In the genomic region with DNA sequence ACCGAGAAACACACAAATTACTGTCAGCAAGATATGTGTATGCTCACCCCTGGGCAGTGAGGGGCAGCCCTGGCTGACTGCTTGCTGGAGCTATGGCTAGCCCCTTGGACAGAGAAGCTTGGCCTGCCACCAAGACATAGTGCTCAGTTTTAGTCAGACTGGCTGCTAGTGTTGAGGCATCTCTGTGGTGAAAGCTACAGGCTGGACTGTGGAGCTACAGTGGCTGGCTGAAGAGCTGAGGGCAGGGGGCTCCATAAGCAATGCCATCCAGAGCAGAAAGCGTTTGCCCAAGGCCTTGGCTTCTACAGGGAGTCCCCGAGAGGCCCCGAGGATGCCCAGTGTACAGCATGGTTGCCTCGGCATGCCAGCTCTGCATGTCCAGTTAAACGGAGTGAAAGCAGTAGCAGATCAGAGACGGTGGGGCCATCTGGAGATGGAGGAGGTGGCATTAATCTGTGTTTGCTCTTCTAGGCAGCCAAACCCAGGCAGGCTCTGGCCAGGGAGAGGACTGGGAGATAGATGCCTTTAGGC, we compare ENCODE assay signal across 10 mouse cellular contexts.
DNase-seq lines count a peak whose midpoint lies in the region; ATAC-seq and TF ChIP-seq lines count a peak whose summit lies in the region.
"Had no signal": no experiment of that assay in that cellular context is flagged by ENCODE, and none has a peak within 500 bp of the region (broad histone marks: within the 10 kb centered on the region; RNA-seq: fewer than 3 reads in every experiment).

No protein-coding gene starts in this region.

- WGBS in hindbrain, embryonic 14.5 days = 68% methylated on average over 7 of the region's 7 CpGs

- no peak overlapping the region for H3K9ac ChIP-seq in hindbrain, embryonic 14.5 days
- H3K9ac ChIP-seq: limb, embryonic 15.5 days; lung, embryonic 15.5 days had no signal

- TF ChIP-seq CTCF in gastrocnemius, adult 2 months (IDR thresholded peaks at IDR 0.05) = no peak

- ATAC-seq in hindbrain, embryonic 14.5 days (ENCODE audit: low FRiP score) = no peak

- no peaks in the 10 kb centered on the region for H3K36me3 ChIP-seq in hindbrain, embryonic 14.5 days (replicated peaks; ENCODE audit: control insufficient read depth, insufficient read depth)
- H3K36me3 ChIP-seq: limb, embryonic 15.5 days; lung, embryonic 15.5 days had no signal

- H3K4me3 ChIP-seq in gastrocnemius, adult 2 months = no peak overlapping the region
- H3K4me3 ChIP-seq in hindbrain, embryonic 14.5 days (replicated peaks; ENCODE audit: low read length) = no peak overlapping the region
- H3K4me3 ChIP-seq: limb, embryonic 15.5 days; lung, embryonic 15.5 days had no signal

- no peak overlapping the region for H3K4me2 ChIP-seq in hindbrain, embryonic 14.5 days (replicated peaks)
- H3K4me2 ChIP-seq: limb, embryonic 15.5 days; lung, embryonic 15.5 days had no signal

- H3K27me3 ChIP-seq in hindbrain, embryonic 14.5 days (ENCODE audit: control insufficient read depth, insufficient read depth, low read length) = no peaks in the 10 kb centered on the region
- H3K27me3 ChIP-seq: limb, embryonic 15.5 days; lung, embryonic 15.5 days had no signal

- DNase-seq in gastrocnemius, adult 2 months = no peak
- no peak for DNase-seq in gastrocnemius, postnatal 25 days
- peak; percentile 92 for DNase-seq in MN1 (ENCODE audit: low spot score)
- DNase-seq in NIH3T3 (ENCODE audit: low read depth) = peak; percentile 79
- DNase-seq in hindbrain, embryonic 14.5 days (ENCODE audit: low spot score) = no peak
- no peak for DNase-seq in heart, postnatal 36 days
- no peak for DNase-seq in kidney, postnatal 25 days
- DNase-seq: right cerebral cortex, postnatal 4 days had no signal

- H3K4me1 ChIP-seq in hindbrain, embryonic 14.5 days (replicated peaks; ENCODE audit: control insufficient read depth, insufficient read depth, low read length) = peaks cover 17% of the 10 kb centered on the region; the same call in 1 of the 2 replicates
- H3K4me1 ChIP-seq: limb, embryonic 15.5 days; lung, embryonic 15.5 days had no signal

- intact Hi-C loops in gastrocnemius, adult 2 months (cut with DNase I) = no loop called here
- intact Hi-C loops in heart, postnatal 36 days (cut with DNase I) = no loop called here

- no peaks in the 10 kb centered on the region for H3K9me3 ChIP-seq in hindbrain, embryonic 14.5 days (ENCODE audit: control insufficient read depth, low read length)
- H3K9me3 ChIP-seq: limb, embryonic 15.5 days; lung, embryonic 15.5 days had no signal

- peak overlapping the region; percentile 28; the same call in 1 of the 2 replicates for H3K27ac ChIP-seq in gastrocnemius, adult 2 months
- peak overlapping the region; percentile 48 for H3K27ac ChIP-seq in hindbrain, embryonic 14.5 days
- H3K27ac ChIP-seq: limb, embryonic 15.5 days; lung, embryonic 15.5 days had no signal

Comparison
In these comparisons a context has a peak if more than half of its experiments do, and no peak if none do; other contexts are left out.
1. DNase-seq: peak in MN1 (single experiment) and NIH3T3 (single experiment); none in gastrocnemius, adult 2 months (single experiment), gastrocnemius, postnatal 25 days (single experiment), hindbrain, embryonic 14.5 days (single experiment), heart, postnatal 36 days (0 of 2) and kidney, postnatal 25 days (0 of 2).